Mouse (Mus musculus) neural tube, embryonic 13.5 days (tissue): ENCODE results near the gene Ube2h. TPM values are rescaled to one million over a fixed set of nuclear protein-coding genes. Genes with fewer than 3 reads are reported as not detected.
"Not testable (repeated sequence)": the region's sequence is repeated elsewhere in the genome, so short reads cannot be mapped to it uniquely, and the experiment has no call there.

Source experiments
- ATAC-seq: fragments of 200-750 bp; cut with Nextera tagmentation; 2 replicates; pipeline ENCODE4 v1.8.0; 2017; ENCODE audit warnings: low read depth, mild to moderate bottlenecking, moderate TSS enrichment, moderate library complexity
- H3K27ac ChIP-seq: fragments of 300-500 bp; sonication (generic); replicated peaks from 2 replicates; pipeline ENCODE4 v1.5.1; 2015; ENCODE audit warnings: moderate library complexity, mild to moderate bottlenecking, inconsistent platforms
- H3K27me3 ChIP-seq: fragments of 300-500 bp; sonication (generic); 2 replicates; pipeline ENCODE4 v1.6.1; 2015; ENCODE audit warnings: mild to moderate bottlenecking, inconsistent platforms
- H3K36me3 ChIP-seq: fragments of 300-500 bp; sonication (generic); 2 replicates; pipeline ENCODE4 v1.6.1; 2015; ENCODE audit warnings: mild to moderate bottlenecking, inconsistent platforms
- H3K4me1 ChIP-seq: fragments of 300-500 bp; sonication (generic); replicated peaks from 2 replicates; pipeline ENCODE4 v1.6.1; 2015; ENCODE audit warnings: inconsistent platforms
- H3K4me2 ChIP-seq: fragments of 300-500 bp; sonication (generic); 2 replicates; pipeline ENCODE4 v1.6.1; 2015; ENCODE audit warnings: inconsistent platforms, mild to moderate bottlenecking, moderate library complexity
- H3K4me3 ChIP-seq: fragments of 300-500 bp; sonication (generic); 2 replicates; pipeline ENCODE4 v1.5.1; 2015; ENCODE audit warnings: mild to moderate bottlenecking, inconsistent platforms
- H3K9ac ChIP-seq: fragments of 300-500 bp; sonication (generic); 2 replicates; pipeline ENCODE4 v1.6.1; 2015; ENCODE audit warnings: moderate library complexity, mild to moderate bottlenecking, inconsistent platforms
- H3K9me3 ChIP-seq: fragments of 300-500 bp; sonication (generic); 2 replicates; pipeline ENCODE4 v1.6.1; 2016; ENCODE audit warnings: inconsistent platforms
- WGBS: fragments of 180-500 bp; shearing (Covaris S2); methylation state at CpG from one replicate; pipeline ENCODE4 v1.1.7; 2015; 5-methylcytosine and 5-hydroxymethylcytosine counted together
- polyA plus RNA-seq: library from polyadenylated mRNA; unstranded; fragments of >200 nt; fragmentation: Nextera tagmentation; extraction: Ambion mirVana; gene quantifications from 2 replicates; pipeline ENCODE4 v1.2.1, GENCODE M21; 2015

Gene Ube2h
- polyA plus RNA-seq, 1 experiment from 2014 or later: 65.8 TPM

GRCm38 (mm10) chr6:30321002-30321401, 16.7 kb upstream of the Ube2h start:
- no peaks in the 10 kb centered on the region for H3K9me3 ChIP-seq
- ATAC-seq: no peak
- no peaks in the 10 kb centered on the region for H3K4me1 ChIP-seq
- no peak overlapping the region for H3K4me3 ChIP-seq
- 54% methylated on average over 4 of the region's 4 CpGs for WGBS
- no peaks in the 10 kb centered on the region for H3K36me3 ChIP-seq
- H3K27me3 ChIP-seq: no peaks in the 10 kb centered on the region
- H3K27ac ChIP-seq: no peak overlapping the region
- no peak overlapping the region for H3K4me2 ChIP-seq
- H3K9ac ChIP-seq: no peak overlapping the region

DNA sequence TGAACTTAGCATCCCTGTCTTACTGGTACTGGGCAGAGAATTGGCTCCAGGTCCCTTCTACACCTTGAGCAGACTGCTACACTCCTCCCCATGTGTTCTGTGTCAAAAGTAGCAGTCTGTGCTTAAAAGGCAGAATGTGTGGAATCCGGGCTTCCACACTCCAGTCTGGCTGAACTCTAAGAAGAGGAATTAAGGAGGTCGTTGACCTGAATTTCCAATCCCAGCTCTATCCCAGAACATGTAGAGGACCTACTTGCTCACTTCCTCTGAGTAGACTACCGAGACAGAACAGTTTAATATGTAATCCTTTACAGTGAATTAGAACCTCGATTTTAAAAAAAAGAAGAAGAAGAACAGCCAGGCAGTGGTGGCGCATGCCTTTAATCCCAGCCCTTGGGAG, 14.9 kb upstream of the Ube2h start:
- no peak overlapping the region for H3K4me2 ChIP-seq
- H3K27ac ChIP-seq: no peak overlapping the region
- no peaks in the 10 kb centered on the region for H3K9me3 ChIP-seq
- H3K36me3 ChIP-seq: no peaks in the 10 kb centered on the region
- no peak overlapping the region for H3K9ac ChIP-seq
- 86% methylated on average over 5 of the region's 5 CpGs for WGBS
- H3K4me1 ChIP-seq: no peaks in the 10 kb centered on the region
- H3K4me3 ChIP-seq: no peak overlapping the region
- ATAC-seq: no peak
- no peaks in the 10 kb centered on the region for H3K27me3 ChIP-seq

- 19% methylated on average over 1 of the region's 1 CpGs for WGBS
- no peak for ATAC-seq
- no peaks in the 10 kb centered on the region for H3K9me3 ChIP-seq
- no peak overlapping the region for H3K27ac ChIP-seq
- no peak overlapping the region for H3K4me2 ChIP-seq
- no peak overlapping the region for H3K9ac ChIP-seq
- no peak overlapping the region for H3K4me3 ChIP-seq
- no peaks in the 10 kb centered on the region for H3K27me3 ChIP-seq
- no peaks in the 10 kb centered on the region for H3K36me3 ChIP-seq
- no peaks in the 10 kb centered on the region for H3K4me1 ChIP-seq
These were observed 7.7 kb upstream of the Ube2h start for GRCm38 (mm10) chr6:30312006-30312405.

DNA sequence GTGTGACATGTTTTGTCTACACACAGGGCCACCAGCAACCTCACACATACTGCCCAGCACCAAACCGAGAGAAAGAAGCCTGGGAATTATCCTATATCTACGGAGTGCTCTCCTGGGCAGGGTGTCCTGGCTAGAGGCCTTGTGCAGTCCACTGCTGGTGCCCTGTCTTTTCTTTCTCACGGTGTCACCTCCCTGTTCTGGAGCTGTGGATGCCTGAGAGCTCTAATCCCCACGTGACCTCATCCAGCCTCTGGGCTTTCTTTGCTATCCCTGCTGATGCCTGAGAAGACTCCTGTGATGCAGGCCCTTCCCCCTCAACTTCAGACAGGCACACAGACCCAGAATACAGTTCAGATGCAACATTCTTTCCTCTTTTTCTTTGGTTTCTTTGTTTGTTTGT, 4.4 kb upstream of the Ube2h start:
- Histone ChIP-seq H3K4me3 (no peak overlapping the region), H3K27ac (no peak overlapping the region), H3K36me3 (no peaks in the 10 kb centered on the region), H3K9me3 (no peaks in the 10 kb centered on the region), H3K27me3 (no peaks in the 10 kb centered on the region), H3K9ac (no peak overlapping the region), H3K4me2 (no peak overlapping the region), H3K4me1 (peaks cover 3% of the 10 kb centered on the region; the same call in 1 of the 2 replicates)
- ATAC-seq: no peak
- WGBS: 49% methylated on average over 4 of the region's 4 CpGs

- ATAC-seq: no peak
- Histone ChIP-seq H3K9me3 (no peaks in the 10 kb centered on the region), H3K9ac (no peak overlapping the region), H3K4me3 (no peak overlapping the region), H3K4me1 (peaks cover 3% of the 10 kb centered on the region; the same call in 1 of the 2 replicates), H3K36me3 (no peaks in the 10 kb centered on the region), H3K4me2 (no peak overlapping the region), H3K27ac (no peak overlapping the region), H3K27me3 (no peaks in the 10 kb centered on the region)
- WGBS: 70% methylated on average over 9 of the region's 9 CpGs
These were observed 3.4 kb upstream of the Ube2h start for GRCm38 (mm10) chr6:30307691-30308090.

DNA sequence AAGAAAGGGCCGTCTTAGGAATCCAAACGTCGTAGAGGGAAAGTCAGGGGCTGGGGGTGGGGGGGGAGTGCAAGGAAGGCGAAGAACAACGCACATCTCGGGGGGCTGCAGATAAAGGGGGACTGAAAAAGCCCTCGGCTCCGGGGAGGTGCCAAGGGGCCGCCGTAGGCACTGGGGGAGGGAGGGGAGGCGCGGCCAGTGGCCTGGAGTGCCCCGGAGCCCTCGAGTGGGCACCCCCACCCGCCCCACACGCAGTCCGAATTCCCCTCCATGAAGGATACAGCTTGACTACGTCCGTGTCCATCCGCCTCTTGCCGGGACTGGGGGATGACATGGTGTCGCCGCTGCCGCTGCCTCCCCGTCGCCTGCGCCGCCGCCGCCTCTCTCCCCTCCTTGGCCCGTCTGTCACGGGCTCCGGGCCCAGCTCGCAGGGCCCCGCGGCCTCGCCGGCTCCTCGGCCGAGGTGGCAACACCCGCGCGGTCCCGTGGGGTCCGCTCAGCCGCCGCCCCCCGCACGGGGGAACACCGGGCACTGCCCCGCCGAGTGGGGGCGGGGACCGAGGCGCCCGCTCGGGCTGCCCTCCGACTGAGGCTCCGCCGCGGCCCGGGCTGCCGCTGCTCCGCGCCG, 454 bp downstream of the Ube2h start:
- not testable (repeated sequence) for H3K36me3 ChIP-seq, H3K27me3 ChIP-seq, H3K9me3 ChIP-seq
- Histone ChIP-seq H3K27ac (peak overlapping the region; percentile 96), H3K4me1 (peaks cover 36% of the 10 kb centered on the region), H3K4me3 (peak overlapping the region; percentile 87), H3K4me2 (peak overlapping the region; percentile 90), H3K9ac (peak overlapping the region; percentile 94)
- WGBS: under 1% methylated on average over 38 of the region's 66 CpGs
- ATAC-seq: peak; percentile 74

GRCm38 (mm10) chr6:30302781-30303631, 1.3 kb downstream of the Ube2h start:
- Histone ChIP-seq H3K9ac (peak overlapping the region; percentile 94), H3K9me3 (no peaks in the 10 kb centered on the region), H3K27me3 (no peaks in the 10 kb centered on the region), H3K27ac (peak overlapping the region; percentile 96), H3K4me2 (peak overlapping the region; percentile 90), H3K4me3 (peak overlapping the region; percentile 87), H3K4me1 (peaks cover 38% of the 10 kb centered on the region), H3K36me3 (peaks cover 5% of the 10 kb centered on the region)
- WGBS: under 1% methylated on average over 11 of the region's 11 CpGs
- ATAC-seq: no peak

- Histone ChIP-seq H3K4me1 (peaks cover 38% of the 10 kb centered on the region), H3K27me3 (no peaks in the 10 kb centered on the region), H3K4me2 (peak overlapping the region; percentile 90), H3K9me3 (no peaks in the 10 kb centered on the region), H3K36me3 (peaks cover 13% of the 10 kb centered on the region), H3K4me3 (peak overlapping the region; percentile 87), H3K9ac (peak overlapping the region; percentile 94), H3K27ac (peak overlapping the region; percentile 89)
- no peak for ATAC-seq
- 11% methylated on average over 4 of the region's 4 CpGs for WGBS
These were observed 2.2 kb downstream of the Ube2h start for GRCm38 (mm10) chr6:30302156-30302555.

DNA sequence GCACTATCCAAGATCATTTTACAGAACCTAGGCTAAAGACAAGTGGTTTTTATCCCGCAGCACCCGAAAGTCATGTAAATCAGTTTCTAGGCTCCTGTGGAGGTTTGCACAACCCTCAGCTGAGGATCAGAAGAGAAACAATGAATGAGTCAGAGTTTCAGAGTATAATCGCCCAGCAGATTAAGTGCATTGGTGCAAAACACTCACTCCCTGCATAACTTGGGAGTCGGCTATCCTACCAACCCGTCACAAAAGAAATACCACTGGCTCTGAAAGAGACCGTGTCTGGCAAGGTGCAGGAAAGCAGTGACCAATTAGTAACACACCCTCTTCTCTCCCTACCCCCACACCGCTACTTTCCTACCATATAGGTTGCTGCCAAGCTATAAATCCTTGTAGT, 3.4 kb downstream of the Ube2h start:
- peaks cover 38% of the 10 kb centered on the region for H3K4me1 ChIP-seq
- H3K9me3 ChIP-seq: no peaks in the 10 kb centered on the region
- no peak for ATAC-seq
- H3K27me3 ChIP-seq: no peaks in the 10 kb centered on the region
- H3K36me3 ChIP-seq: peaks cover 20% of the 10 kb centered on the region
- H3K9ac ChIP-seq: peak overlapping the region; percentile 94
- peak overlapping the region; percentile 87 for H3K4me3 ChIP-seq
- H3K27ac ChIP-seq: peak overlapping the region; percentile 89
- H3K4me2 ChIP-seq: peak overlapping the region; percentile 90
- WGBS: 3% methylated on average over 7 of the region's 7 CpGs

GRCm38 (mm10) chr6:30300372-30300771, 4.0 kb downstream of the Ube2h start:
- no peaks in the 10 kb centered on the region for H3K9me3 ChIP-seq
- WGBS: 0% methylated on average over 5 of the region's 5 CpGs
- peak overlapping the region; percentile 89 for H3K27ac ChIP-seq
- peak; percentile 55 for ATAC-seq
- H3K27me3 ChIP-seq: no peaks in the 10 kb centered on the region
- peak overlapping the region; percentile 90 for H3K4me2 ChIP-seq
- peaks cover 38% of the 10 kb centered on the region for H3K4me1 ChIP-seq
- H3K9ac ChIP-seq: peak overlapping the region; percentile 94
- H3K36me3 ChIP-seq: peaks cover 25% of the 10 kb centered on the region
- H3K4me3 ChIP-seq: peak overlapping the region; percentile 87

DNA sequence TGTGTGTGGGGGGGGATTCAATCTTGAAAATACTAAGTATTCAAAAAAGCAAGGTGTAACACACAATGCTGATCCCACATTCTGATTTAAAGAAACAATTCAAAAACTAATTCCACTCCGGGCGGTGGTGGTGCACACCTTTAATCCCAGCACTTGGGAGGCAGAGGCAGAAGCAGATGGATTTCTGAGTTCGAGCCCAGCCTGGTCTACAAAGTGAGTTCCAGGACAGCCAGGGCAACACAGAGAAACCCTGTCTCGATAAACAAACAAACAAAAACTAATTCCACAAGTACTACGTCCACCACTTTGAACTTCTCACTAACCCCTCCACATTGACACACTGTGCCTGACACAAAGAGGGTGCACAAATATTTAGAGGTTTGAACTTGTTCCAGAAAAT, 4.7 kb downstream of the Ube2h start:
- ATAC-seq: no peak
- H3K27ac ChIP-seq: 0 out of 2 replicates have a peak overlapping the region, but pooled peaks have one; percentile 89

DNA sequence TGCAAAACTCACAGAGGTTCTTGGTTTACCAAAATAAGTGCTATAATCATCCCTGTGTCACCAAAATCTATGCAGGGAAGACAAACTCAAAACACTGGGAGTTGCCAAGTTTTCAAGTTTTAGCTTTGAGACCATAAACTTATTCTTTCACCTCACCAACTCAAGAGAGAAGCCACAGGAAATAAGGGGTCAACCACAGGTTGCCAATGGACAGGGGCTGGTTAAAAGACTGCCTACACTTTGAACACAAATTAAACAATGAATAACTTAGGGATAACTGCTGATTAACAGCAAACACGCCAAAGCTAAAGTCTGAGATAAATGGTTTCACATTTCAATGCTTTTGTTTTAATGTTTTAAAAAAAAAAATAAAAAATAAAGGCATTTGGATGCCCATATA, 5.2 kb downstream of the Ube2h start:
- peaks cover 35% of the 10 kb centered on the region for H3K4me1 ChIP-seq
- H3K9ac ChIP-seq: no peak overlapping the region
- 86% methylated on average over 1 of the region's 1 CpGs for WGBS
- H3K36me3 ChIP-seq: peaks cover 31% of the 10 kb centered on the region
- no peaks in the 10 kb centered on the region for H3K27me3 ChIP-seq
- H3K9me3 ChIP-seq: no peaks in the 10 kb centered on the region
- no peak for ATAC-seq
- H3K4me3 ChIP-seq: no peak overlapping the region
- H3K4me2 ChIP-seq: no peak overlapping the region
- no peak overlapping the region for H3K27ac ChIP-seq

More for the DNA sequence above, 4.7 kb downstream of the Ube2h start:
- Histone ChIP-seq H3K4me2 (peak overlapping the region; percentile 90), H3K4me1 (peaks cover 36% of the 10 kb centered on the region), H3K9me3 (no peaks in the 10 kb centered on the region), H3K27me3 (no peaks in the 10 kb centered on the region), H3K36me3 (peaks cover 31% of the 10 kb centered on the region), H3K4me3 (no peak overlapping the region), H3K9ac (no peak overlapping the region)
- WGBS: 86% methylated on average over 5 of the region's 5 CpGs
